Mouse (Mus musculus): Measurements from ENCODE around the gene Dcps. TPM values are rescaled to one million over a fixed set of nuclear protein-coding genes. Genes with fewer than 3 reads are reported as not detected.
A peak's percentile ranks its signal among the peaks of the same experiment; 100 is the strongest.

Gene Dcps
- polyA plus RNA-seq, 1 experiment from 2014 or later = 35.3 TPM

DNA sequence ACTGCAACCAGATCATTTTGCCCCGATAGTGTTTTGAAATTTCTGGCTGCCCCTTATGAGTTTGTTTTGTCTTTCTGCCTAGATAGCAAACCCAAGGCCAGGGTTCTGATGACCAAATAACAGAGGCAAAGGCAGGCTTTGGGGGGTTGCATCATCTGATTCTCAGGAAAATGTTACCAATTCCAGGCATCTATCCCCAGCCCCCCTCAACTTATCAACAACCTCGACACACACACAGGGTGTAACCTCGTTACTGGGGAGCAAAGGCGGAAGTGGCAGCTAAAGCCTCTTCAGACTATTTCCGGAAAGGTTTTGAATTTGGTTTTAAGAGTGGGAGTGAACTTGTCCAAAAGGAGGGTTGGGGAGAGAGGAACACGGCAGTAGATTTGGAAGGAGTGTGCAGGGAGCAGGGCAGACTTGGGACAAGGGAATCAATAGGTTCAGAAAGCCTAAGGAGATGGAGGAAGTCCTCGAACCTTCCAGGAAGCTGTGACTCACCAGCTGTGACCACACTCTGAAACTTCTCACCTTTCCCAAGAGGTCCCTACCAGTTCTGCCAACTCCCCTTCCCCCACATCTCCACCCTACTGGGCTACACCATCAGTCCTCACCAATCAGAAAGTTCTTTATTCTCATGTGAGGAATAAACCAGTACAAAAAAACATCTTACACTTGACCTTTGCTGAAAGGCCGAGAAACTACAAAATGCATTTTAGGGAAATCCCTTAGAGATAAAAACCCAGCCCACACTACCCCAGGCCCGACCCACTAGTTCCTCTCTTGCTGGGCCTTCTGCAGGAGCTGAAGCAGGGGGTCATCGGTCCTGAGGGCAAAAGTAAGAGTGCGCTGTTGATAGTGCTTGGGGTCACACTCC lies 51.8 kb downstream of the Dcps start:
- Histone ChIP-seq H3K27ac (replicated peaks) (0 out of 2 replicates have a peak overlapping the region, but pooled peaks have one; percentile 40), H3K9ac (ENCODE audit: low read length) (no peak overlapping the region), H3K9me3 (ENCODE audit: control insufficient read depth, low read length) (no peaks in the 10 kb centered on the region), H3K4me2 (replicated peaks; ENCODE audit: low read depth) (no peak overlapping the region), H3K4me3 (ENCODE audit: low read depth, low read length) (no peak overlapping the region), H3K36me3 (ENCODE audit: control insufficient read depth, insufficient read depth, low read length) (no peaks in the 10 kb centered on the region; the same call in 1 of the 2 replicates), H3K27me3 (ENCODE audit: control insufficient read depth, insufficient read depth, low read length) (no peaks in the 10 kb centered on the region), H3K4me1 (replicated peaks; ENCODE audit: control insufficient read depth, insufficient read depth) (no peaks in the 10 kb centered on the region)
- TF ChIP-seq CTCF (IDR thresholded peaks at IDR 0.05; ENCODE audit: low read depth) = no peak
- TF ChIP-seq EP300 (optimal IDR thresholded peaks at IDR 0.05) = no peak
- no peak for DNase-seq (ENCODE audit: low spot score)
- ATAC-seq (ENCODE audit: low FRiP score, low TSS enrichment) = peak; percentile 53; the same call in 1 of the 2 replicates
- 68% methylated on average over 11 of the region's 11 CpGs for WGBS

DNA sequence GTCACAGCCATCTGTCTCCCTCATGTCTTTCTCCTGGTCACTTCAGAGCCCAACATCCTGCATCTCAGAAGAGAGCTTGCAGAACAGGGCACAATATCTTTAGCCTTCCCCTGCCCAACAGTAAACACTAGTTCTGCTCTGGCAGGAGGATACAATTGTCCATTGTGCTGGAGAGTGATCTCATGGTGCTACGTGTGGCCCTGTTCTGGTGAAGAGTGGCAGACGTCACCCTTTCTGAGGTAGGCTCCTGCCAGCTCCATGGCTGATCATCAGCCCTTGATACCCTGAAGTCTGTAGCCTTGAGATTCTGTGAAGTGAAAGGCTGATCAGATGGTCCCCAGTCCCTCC lies 52.4 kb downstream of the Dcps start:
- peak overlapping the region; percentile 40; the same call in 1 of the 2 replicates for H3K27ac ChIP-seq (replicated peaks)

DNA sequence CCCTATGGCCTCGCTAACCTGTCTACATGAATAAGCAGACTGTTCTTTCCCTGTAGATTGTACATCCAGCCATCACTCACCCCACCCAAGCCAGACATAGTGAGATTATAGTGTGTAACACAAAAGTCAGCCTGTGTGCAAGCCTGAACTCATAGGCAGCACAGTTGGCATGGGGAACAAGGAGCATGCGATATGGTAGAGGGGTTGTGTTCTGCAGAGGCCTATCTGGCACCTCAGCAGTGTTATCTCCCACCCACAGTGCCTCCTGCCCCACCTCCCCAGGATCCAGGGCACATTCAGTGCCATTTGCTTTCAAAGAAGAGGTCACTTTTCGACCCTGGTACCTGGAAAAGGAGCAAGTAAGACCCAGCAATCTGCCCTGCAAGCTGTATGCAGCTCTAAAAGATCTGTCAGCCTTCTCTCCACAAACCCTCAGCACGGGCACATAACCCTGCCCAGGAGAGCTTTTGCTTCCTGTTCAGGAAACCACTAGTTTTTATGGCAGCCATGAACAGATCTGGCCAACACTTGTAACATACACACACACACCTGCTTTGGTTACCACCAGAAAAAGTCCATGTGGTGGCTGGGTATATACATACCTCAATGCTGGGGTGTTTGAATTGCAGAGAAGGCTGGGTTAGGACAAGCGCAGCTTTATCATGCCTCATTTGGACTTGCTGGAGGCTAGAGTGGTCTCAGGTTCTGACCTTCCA lies 53.2 kb downstream of the Dcps start:
- Histone ChIP-seq H3K27ac (replicated peaks) (no peak overlapping the region; the same call in 1 of the 2 replicates), H3K4me3 (ENCODE audit: low read depth, low read length) (no peak overlapping the region), H3K4me2 (replicated peaks; ENCODE audit: low read depth) (no peak overlapping the region), H3K9ac (ENCODE audit: low read length) (no peak overlapping the region), H3K27me3 (ENCODE audit: control insufficient read depth, insufficient read depth, low read length) (no peaks in the 10 kb centered on the region), H3K36me3 (ENCODE audit: control insufficient read depth, insufficient read depth, low read length) (no peaks in the 10 kb centered on the region), H3K4me1 (replicated peaks; ENCODE audit: control insufficient read depth, insufficient read depth) (peaks cover under 1% of the 10 kb centered on the region; the same call in 1 of the 2 replicates), H3K9me3 (ENCODE audit: control insufficient read depth, low read length) (no peaks in the 10 kb centered on the region)
- WGBS = 77% methylated on average over 5 of the region's 5 CpGs
- no peak for DNase-seq (ENCODE audit: low spot score)
- TF ChIP-seq EP300 (optimal IDR thresholded peaks at IDR 0.05) (no peak), CTCF (IDR thresholded peaks at IDR 0.05; ENCODE audit: low read depth) (no peak)
- peak; percentile 43 for ATAC-seq (ENCODE audit: low FRiP score, low TSS enrichment)

More for the DNA sequence above, 52.4 kb downstream of the Dcps start:
- ATAC-seq (ENCODE audit: low FRiP score, low TSS enrichment) (peak; percentile 36; the same call in 1 of the 2 replicates), DNase-seq (ENCODE audit: low spot score) (no peak)
- H3K4me2 ChIP-seq (replicated peaks; ENCODE audit: low read depth) = no peak overlapping the region
- H3K9me3 ChIP-seq (ENCODE audit: control insufficient read depth, low read length) = no peaks in the 10 kb centered on the region
- H3K4me1 ChIP-seq (replicated peaks; ENCODE audit: control insufficient read depth, insufficient read depth) = no peaks in the 10 kb centered on the region
- TF ChIP-seq CTCF (IDR thresholded peaks at IDR 0.05; ENCODE audit: low read depth) (no peak), EP300 (optimal IDR thresholded peaks at IDR 0.05) (no peak)
- no peak overlapping the region for H3K4me3 ChIP-seq (ENCODE audit: low read depth, low read length)
- no peak overlapping the region for H3K9ac ChIP-seq (ENCODE audit: low read length)
- H3K36me3 ChIP-seq (ENCODE audit: control insufficient read depth, insufficient read depth, low read length) = no peaks in the 10 kb centered on the region
- 72% methylated on average over 2 of the region's 2 CpGs for WGBS
- no peaks in the 10 kb centered on the region for H3K27me3 ChIP-seq (ENCODE audit: control insufficient read depth, insufficient read depth, low read length)

DNA sequence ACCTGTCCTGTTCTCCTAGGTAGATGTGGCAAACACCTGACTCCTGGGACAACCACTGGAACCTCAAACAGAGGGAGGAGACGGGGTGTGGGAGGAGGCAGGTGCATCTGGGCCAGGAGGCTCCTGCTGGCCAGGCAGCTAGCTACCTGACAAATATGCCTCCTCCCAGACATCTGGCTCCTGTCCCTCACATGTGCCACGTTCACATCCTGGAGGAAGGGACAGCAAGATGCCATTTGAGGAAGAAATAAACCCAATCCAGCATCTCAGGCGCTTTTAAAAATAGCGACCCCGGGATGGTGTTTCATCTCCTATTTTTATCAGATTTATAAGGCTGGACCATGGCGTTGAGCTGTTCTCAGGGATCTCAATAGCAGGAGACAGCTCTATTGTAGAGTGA lies 56.7 kb downstream of the Dcps start, which contains the start of gene St3gal4:
St3gal4 (minus strand) TSS at position 101 of the 400 bp plus-strand sequence.
- TF ChIP-seq CTCF (IDR thresholded peaks at IDR 0.05; ENCODE audit: low read depth) (no peak), EP300 (optimal IDR thresholded peaks at IDR 0.05) (no peak)
- H3K36me3 ChIP-seq (ENCODE audit: control insufficient read depth, insufficient read depth, low read length) = no peaks in the 10 kb centered on the region
- no peaks in the 10 kb centered on the region for H3K27me3 ChIP-seq (ENCODE audit: control insufficient read depth, insufficient read depth, low read length)
- ATAC-seq (ENCODE audit: low FRiP score, low TSS enrichment) = no peak
- no peak within 1 kb of the TSS for H3K9ac ChIP-seq (ENCODE audit: low read length)
- H3K4me1 ChIP-seq (replicated peaks; ENCODE audit: control insufficient read depth, insufficient read depth) = peaks cover 5% of the 10 kb centered on the region; the same call in 1 of the 2 replicates
- H3K27ac ChIP-seq (replicated peaks) = peak within 1 kb of the TSS; percentile 88; the same call in 1 of the 2 replicates
- DNase-seq (ENCODE audit: low spot score) = no peak
- H3K4me3 ChIP-seq (ENCODE audit: low read depth, low read length) = no peak within 1 kb of the TSS
- H3K9me3 ChIP-seq (ENCODE audit: control insufficient read depth, low read length) = no peaks in the 10 kb centered on the region
- WGBS = 81% methylated on average over 6 of the region's 6 CpGs
- H3K4me2 ChIP-seq (replicated peaks; ENCODE audit: low read depth) = peak within 1 kb of the TSS; percentile 71; the same call in 1 of the 2 replicates

DNA sequence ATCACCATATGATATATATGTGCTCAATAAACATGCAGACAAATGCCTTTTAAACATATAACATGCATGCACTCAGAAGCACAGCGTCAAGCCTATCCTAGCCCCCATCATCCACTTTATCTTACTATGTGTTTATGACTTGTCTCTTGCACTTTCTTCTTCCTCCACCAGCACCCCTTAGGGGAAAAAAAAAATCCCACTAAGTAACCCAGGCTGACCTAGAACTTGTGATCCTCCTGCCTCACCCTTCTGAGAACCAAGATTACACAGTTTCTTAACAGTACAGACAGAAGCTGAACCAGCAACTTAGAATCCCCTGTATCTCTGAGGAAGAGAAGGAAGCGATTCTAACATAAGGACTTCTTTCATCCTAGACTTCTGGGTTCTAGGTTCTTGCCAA lies 57.3 kb downstream of the Dcps start:
- DNase-seq (ENCODE audit: low spot score) = no peak
- Histone ChIP-seq H3K27ac (replicated peaks) (no peak overlapping the region), H3K4me2 (replicated peaks; ENCODE audit: low read depth) (no peak overlapping the region), H3K4me1 (replicated peaks; ENCODE audit: control insufficient read depth, insufficient read depth) (peaks cover 5% of the 10 kb centered on the region; the same call in 1 of the 2 replicates), H3K4me3 (ENCODE audit: low read depth, low read length) (no peak overlapping the region), H3K9me3 (ENCODE audit: control insufficient read depth, low read length) (no peaks in the 10 kb centered on the region), H3K27me3 (ENCODE audit: control insufficient read depth, insufficient read depth, low read length) (no peaks in the 10 kb centered on the region), H3K9ac (ENCODE audit: low read length) (no peak overlapping the region), H3K36me3 (ENCODE audit: control insufficient read depth, insufficient read depth, low read length) (no peaks in the 10 kb centered on the region)
- 88% methylated on average over 2 of the region's 2 CpGs for WGBS
- no peak for ATAC-seq (ENCODE audit: low FRiP score, low TSS enrichment)
- TF ChIP-seq CTCF (IDR thresholded peaks at IDR 0.05; ENCODE audit: low read depth) (no peak), EP300 (optimal IDR thresholded peaks at IDR 0.05) (no peak)

Measured in stomach, postnatal 0 days (tissue).